Mouse (Mus musculus): ENCODE measurements around the gene Vdac2.

Vdac2 gene

DNA sequence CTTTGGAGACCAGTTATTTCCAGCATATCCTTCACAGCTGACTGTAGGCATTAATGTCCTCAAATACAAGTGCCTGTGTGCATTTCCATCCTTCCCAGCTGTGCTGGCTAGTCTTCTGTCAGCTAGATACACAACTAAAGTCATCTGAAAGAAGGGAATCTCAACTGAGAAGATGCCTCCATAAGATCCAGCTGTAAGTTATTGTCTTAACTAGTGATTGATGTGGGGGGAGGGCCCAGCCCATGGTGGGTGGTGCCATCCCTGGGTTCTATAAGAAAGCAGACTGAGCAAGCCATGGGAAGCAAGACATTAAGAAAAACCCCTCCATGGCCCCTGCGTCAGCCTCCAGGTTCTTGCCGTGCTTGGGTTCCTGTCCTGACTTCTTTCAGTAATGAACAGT lies at the start of gene Vdac2:
TSS of gene Vdac2 (plus strand) at position 301 of the 400 bp plus-strand sequence.
- no peak for DNase-seq (ENCODE audit: low spot score in 2 of 2)

GRCm38 (mm10) chr14:21776201-21776600 lies 48.8 kb upstream of the Vdac2 start:
- no peak for DNase-seq (ENCODE audit: low spot score in 2 of 2)

DNA sequence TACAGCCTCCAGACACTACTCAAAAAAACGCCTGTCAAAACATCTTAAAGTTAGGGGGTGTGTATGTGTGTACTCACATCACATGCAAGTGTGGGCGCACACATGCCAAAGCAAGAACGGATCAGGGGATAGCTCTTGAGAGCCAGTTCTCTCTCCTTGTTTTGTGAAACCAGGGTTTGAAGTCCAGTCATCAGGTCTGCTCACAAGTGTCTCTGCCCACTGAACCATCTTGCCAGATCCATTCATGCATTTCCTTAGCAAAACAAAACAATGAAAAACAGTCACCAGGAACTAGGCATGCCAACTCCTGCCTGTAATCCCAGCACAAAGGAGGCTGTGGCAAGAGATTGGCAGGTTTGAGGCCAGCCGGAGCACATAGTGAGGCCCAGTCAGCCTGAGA lies 38.5 kb upstream of the Vdac2 start:
- no peak for DNase-seq (ENCODE audit: low spot score in 2 of 2)

DNA sequence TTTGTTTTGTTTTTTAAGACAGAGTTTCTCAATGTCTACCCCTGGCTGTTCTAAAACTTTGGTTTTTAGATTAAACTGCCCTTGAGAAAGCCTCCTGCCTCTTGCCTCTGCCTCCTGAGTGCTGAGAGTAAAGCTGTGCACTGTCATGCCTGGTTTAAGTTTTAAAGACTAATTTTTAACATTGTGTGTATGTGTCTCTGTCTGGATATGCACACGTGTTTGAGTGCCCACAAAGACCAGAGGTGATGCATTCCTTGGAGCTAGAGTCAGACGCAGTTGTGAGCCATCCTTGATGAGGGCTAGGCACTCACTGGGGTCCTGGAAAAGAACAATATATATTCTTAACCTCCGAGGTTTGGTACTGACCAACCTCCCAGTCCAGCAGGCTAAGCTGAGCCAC lies 37.7 kb upstream of the Vdac2 start:
- no peak for DNase-seq (ENCODE audit: low spot score in 2 of 2)

- no peak for DNase-seq (ENCODE audit: low spot score in 2 of 2)
These were observed 36.9 kb upstream of the Vdac2 start for GRCm38 (mm10) chr14:21788121-21788520.

DNA sequence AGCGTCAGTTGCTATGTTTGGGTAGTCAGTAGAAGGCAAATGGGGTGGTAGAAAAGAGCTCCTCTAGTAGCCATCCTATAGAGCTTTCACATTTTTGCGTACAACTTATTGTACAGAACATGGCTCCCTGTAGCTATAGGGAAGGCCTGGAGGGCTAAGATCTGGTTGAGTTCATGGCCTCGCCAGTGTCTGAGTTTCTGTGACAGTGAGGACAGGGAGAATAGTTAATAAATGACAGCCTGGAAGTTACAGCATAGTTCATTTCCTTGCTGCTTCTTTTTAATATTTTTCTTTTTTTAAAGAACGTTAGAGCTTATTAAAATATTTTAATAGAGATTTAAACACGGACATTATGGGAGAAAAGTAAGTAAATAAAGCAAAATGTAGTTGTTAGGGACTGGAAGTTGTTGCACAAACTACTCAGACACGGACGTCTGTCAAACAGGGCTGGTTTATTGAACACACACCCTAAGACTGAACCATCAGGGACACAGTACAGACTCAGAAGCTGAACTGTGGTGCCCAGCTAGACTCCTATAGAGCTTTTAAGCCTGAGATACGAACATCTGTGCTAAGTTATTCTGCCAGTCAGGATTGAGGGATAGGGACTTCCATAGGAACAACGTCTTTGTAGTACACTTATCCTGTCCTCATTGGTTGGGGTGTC lies 34.3 kb upstream of the Vdac2 start:
- no peak for DNase-seq (ENCODE audit: low spot score in 2 of 2)

DNA sequence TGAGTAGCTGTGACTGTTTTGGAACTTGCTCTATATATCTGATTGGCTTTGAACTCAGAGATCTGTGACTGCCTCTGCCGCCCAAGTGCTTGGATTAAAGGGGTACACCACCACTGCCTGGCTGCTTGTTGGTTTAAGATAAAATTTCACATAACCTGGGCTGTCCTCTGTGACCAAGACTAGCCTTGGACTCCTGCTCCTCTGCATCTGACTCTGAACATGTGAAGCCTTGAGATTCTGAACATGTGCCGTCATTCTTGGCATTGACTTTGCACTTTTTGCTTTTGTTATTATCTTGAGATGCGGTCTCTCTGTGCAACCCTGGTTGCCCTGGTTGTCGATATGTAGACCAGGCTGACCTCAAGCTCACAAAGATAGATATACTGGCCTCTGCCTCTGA lies 33.3 kb upstream of the Vdac2 start:
- DNase-seq (ENCODE audit: low spot score in 2 of 2), result no peak

DNA sequence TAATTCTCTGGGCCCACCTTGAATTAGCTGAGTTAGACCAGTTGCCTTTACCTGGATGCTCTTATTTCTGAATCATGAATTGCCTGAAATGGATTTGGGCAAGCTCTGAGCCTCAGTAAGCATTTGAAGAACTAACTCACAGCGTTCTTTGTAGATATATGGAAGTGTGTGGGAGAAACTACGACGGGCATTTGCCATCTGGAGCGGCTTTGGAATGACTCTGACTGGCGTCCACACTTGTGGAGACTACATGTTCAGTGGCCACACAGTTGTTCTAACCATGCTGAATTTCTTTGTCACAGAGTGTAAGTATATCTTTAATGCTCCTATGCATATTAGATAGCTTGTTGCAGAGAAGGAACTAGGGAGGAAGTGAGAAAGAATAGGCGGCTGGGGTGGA lies 32.8 kb upstream of the Vdac2 start:
- no peak for DNase-seq (ENCODE audit: low spot score in 2 of 2)

DNA sequence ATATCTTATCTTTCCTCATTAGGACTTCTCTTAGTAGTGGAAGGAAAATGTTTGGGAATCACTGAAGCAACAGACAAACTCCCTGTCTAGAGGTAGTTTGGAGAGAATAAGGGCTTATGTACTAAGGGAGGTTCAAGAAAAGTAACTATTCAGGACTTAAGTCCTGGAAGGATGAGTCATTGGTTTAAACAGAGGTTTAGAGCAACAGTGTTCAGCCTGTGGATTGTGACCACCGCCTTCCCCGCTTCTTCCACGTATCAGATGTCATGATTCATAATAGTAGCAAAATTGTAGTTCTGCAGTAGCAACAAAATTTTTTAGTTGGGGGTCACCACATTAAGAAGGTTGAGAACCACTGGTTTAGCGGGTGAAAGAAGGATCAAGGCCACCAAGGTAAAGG lies 24.4 kb upstream of the Vdac2 start:
- no peak for DNase-seq (ENCODE audit: low spot score in 2 of 2)

- no peak for DNase-seq (ENCODE audit: low spot score in 2 of 2)
These were observed 23.4 kb upstream of the Vdac2 start for GRCm38 (mm10) chr14:21801624-21802023.

DNA sequence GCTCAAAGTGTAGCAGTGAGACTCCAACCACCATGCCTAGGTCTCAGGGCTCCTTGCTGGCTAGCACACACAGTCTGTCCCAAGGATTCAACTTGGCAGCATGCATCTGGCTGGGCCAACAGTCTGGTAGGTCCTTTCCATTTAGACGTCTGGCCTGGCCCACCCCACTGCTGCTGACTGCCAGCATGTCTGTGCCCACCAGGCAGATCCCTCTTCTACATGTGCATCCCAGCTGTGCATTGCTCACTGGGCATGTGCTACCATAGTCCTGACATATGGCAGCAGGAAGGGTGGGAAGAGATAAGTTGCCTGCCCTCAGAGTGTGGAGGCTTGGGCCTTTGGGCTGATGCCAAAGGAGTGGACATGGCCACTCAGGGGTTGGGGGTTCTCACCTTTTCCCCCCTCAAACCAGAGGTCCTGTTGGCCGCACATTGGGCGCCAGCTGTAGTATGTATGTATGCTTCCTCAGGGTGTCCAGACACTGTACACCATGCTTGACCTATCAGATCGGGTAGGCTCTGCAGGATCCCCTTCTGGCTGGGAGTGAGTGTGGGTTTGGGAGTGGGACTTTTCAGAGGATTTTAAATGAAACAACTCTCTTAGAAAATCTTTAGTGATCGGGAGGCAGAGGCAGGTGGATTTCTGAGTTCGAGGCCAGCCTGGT lies 22.4 kb upstream of the Vdac2 start:
- no peak for DNase-seq (ENCODE audit: low spot score in 2 of 2)

DNA sequence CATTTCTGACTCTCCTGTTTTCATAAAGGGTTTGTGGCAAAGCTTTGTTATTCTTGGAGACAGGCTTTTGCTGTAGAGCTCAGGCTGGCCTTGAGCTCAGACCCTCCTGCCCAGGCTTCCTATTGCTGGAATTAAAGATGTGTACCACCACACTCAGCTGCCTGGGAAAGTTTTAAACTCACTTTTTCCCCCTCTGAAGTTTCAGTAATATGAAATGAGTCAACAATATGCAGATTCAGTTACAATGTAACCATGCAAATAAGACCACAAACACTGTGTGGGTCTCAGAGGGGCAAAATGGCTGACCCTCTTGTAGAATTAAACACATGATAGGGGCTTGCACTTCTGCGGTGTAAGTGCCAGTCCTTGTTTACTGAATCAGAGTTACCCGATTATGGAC lies 18.8 kb upstream of the Vdac2 start:
- DNase-seq (ENCODE audit: low spot score in 2 of 2), result no peak

GRCm38 (mm10) chr14:21806631-21807160 lies 18.3 kb upstream of the Vdac2 start:
- DNase-seq (ENCODE audit: low spot score in 2 of 2), result no peak

- no peak for DNase-seq (ENCODE audit: low spot score in 2 of 2)
These were observed 16.7 kb upstream of the Vdac2 start for GRCm38 (mm10) chr14:21808208-21808922.

DNA sequence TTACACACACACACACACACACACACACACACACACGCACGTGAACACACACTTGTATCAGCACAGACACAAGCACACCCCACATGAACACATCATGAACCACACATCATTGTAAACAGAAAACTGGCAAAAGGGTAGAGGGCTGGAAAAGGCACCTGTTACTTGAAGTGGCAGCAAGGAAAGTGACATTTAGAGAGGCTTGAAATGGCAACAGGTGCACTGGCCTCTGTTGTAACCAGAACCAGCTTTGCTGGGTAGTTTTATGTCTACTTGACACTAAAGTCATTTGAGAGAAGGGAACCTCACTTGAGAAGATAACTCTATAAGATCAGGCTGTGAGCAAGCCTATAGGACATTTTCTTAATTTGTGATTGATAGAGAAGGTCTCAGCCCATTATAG lies 15.6 kb upstream of the Vdac2 start:
- DNase-seq (ENCODE audit: low spot score in 2 of 2), result no peak

DNA sequence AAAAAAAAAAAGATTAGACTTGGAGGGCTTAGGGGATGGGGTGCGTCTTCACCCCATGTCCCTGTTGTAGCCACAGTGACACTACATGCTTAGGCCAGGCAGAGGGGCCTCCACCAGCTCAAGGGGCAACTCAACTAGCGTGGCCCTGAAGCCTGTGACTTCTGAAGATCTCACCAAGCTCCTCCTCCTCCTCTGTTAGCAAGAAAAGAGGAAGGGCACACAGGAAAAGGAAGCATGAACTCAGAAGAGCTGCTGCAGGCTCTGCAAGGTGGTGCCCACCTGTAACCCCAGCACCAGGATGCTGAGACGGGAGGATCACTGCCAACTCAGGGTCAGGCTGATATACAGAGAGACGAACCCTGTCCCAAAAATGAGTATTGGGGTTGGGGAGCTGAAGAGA lies 13.7 kb upstream of the Vdac2 start:
- DNase-seq (ENCODE audit: low spot score in 2 of 2), result no peak

- DNase-seq (ENCODE audit: low spot score in 2 of 2), result no peak
These were observed 13.2 kb upstream of the Vdac2 start for GRCm38 (mm10) chr14:21811744-21812393.

DNA sequence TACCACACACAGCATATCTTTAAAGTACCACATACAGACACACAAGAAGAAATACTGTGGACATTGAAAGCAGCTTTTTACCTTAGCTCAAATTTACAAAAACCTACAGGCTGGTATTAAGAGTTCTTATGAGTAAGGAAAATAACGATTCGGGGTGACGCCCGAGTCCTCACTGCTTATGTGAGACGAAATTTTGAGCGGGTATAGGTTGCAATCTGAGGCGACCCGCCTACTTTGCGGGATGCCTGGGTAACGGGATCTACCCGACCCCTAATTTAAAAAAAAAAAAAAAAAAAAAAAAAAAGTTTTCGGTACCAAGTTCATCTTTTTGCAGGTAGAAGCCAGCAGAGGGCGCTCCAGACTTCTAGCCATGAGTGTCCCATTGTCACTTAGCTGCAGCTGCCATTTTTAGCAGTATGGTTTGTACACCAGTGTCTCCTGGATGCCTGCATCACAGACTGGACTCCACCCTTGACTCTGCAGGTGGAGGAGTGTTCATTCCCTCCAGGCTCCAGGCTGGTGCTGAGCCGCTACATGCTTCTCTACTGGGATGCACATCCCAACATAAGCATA lies 12.4 kb upstream of the Vdac2 start:
- DNase-seq (ENCODE audit: low spot score in 2 of 2), result peak; percentile 47 to 50

DNA sequence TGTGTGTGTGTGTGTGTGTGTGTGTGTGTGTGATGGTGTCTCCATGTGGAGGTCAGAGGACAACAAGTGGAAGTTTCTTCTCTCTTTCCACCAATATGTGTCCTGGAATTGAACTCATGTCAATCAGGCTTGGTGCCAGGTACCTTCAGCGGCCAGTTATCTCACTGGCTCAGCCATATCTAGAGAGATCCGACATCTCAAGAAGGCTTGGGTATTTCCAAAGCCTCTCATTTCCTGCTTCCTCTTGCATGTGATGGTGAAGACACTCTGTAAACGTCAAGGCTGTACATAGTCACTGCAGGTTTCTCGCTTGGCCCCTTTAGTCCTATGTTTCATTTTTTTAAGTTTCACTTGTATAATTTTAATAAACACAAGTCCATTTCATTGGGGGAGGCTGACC lies 11.8 kb upstream of the Vdac2 start:
- DNase-seq (ENCODE audit: low spot score in 2 of 2), result no peak

GRCm38 (mm10) chr14:21813847-21814246 lies 11.2 kb upstream of the Vdac2 start:
- DNase-seq (ENCODE audit: low spot score in 2 of 2), result no peak

DNA sequence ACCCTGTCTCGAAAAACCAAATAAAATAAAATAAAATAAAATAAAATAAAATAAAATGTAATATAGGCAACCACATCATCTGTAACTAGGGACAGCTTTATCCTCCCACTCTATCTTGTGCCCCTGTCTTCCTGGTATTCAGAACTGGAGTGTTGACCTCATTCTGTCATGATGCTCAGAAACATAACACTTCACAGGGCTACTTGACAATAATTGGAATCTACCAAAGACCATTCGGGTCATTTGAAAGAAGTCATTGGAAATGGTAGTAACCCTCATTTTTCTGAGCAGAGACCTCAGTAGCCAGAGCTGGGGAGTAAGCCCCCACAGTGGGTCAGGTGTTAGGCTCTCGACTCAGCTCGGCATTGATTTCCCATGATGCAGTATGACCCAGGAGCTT lies 10.4 kb upstream of the Vdac2 start:
- no peak for DNase-seq (ENCODE audit: low spot score in 2 of 2)

GRCm38 (mm10) chr14:21816255-21816654 lies 8.8 kb upstream of the Vdac2 start:
- no peak for DNase-seq (ENCODE audit: low spot score in 2 of 2)

Data from frontal cortex, postnatal 25 days (tissue).